In the genomic region with DNA sequence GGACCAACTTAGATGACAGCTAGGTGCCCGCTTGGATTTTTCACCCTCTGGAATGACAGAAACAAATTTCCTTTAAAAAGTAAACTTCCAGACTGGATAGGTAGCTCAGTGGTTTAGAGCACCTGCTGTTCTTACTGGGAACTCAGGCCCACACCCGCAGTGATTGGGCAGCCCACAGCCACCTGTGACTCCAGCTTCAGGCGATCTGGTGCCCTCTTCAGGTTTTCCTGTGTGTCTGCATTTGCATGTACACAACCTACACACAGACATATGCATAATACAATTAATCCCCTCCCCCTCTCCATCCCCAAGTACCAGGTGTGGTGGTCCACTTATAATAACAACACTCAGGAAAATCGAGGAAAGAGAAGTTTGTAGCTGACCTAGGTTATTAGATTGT, we compare ENCODE assay signal across 25 mouse cellular contexts.
DNase-seq lines count a peak whose midpoint lies in the region; ATAC-seq and TF ChIP-seq lines count a peak whose summit lies in the region.
"Had no signal": no experiment of that assay in that cellular context is flagged by ENCODE, and none has a peak within 500 bp of the region (broad histone marks: within the 10 kb centered on the region; RNA-seq: fewer than 3 reads in every experiment).

No protein-coding gene starts in this region.

- ATAC-seq in hindbrain, postnatal 0 days, result no peak
- no peak for ATAC-seq in hindbrain, embryonic 11.5 days (ENCODE audit: low FRiP score)
- no peak for ATAC-seq in lung, embryonic 14.5 days (ENCODE audit: insufficient read depth)
- ATAC-seq: midbrain, embryonic 13.5 days had no signal

- no peaks in the 10 kb centered on the region for H3K36me3 ChIP-seq in hindbrain, postnatal 0 days (ENCODE audit: insufficient read depth, low read length)
- H3K36me3 ChIP-seq in hindbrain, embryonic 11.5 days (ENCODE audit: control insufficient read depth, insufficient read depth, low read length), result no peaks in the 10 kb centered on the region
- H3K36me3 ChIP-seq in lung, embryonic 14.5 days (ENCODE audit: insufficient read depth), result no peaks in the 10 kb centered on the region
- H3K36me3 ChIP-seq in ES-E14 (ENCODE audit: control insufficient read depth, insufficient read depth, low read length, poor library complexity, severe bottlenecking), result no peaks in the 10 kb centered on the region
- H3K36me3 ChIP-seq in limb, embryonic 10.5 days, result no peaks in the 10 kb centered on the region
- H3K36me3 ChIP-seq: embryonic facial prominence, embryonic 15.5 days; forebrain, embryonic 12.5 days; heart, embryonic 12.5 days; hindbrain, embryonic 15.5 days; liver, embryonic 13.5 days; midbrain, embryonic 13.5 days; stomach, embryonic 15.5 days had no signal

- 87% methylated on average over 4 of the region's 4 CpGs for WGBS in hindbrain, postnatal 0 days
- 80% methylated on average over 4 of the region's 4 CpGs for WGBS in hindbrain, embryonic 11.5 days
- 67% methylated on average over 4 of the region's 4 CpGs for WGBS in lung, embryonic 14.5 days
- WGBS in limb, embryonic 10.5 days, result 80% methylated on average over 4 of the region's 4 CpGs

- intact Hi-C loops in gastrocnemius, postnatal 14 days (cut with DNase I; ENCODE audit: low total_unique reads), result no loop called here
- intact Hi-C loops in heart, postnatal 10 days (cut with DNase I), result no loop called here

- H3K4me2 ChIP-seq in hindbrain, postnatal 0 days (ENCODE audit: low read depth, low read length), result no peak overlapping the region
- no peak overlapping the region for H3K4me2 ChIP-seq in hindbrain, embryonic 11.5 days (replicated peaks; ENCODE audit: low read depth, low read length)
- H3K4me2 ChIP-seq in lung, embryonic 14.5 days, result no peak overlapping the region
- H3K4me2 ChIP-seq: embryonic facial prominence, embryonic 15.5 days; forebrain, embryonic 12.5 days; heart, embryonic 12.5 days; hindbrain, embryonic 15.5 days; liver, embryonic 13.5 days; midbrain, embryonic 13.5 days; stomach, embryonic 15.5 days had no signal

- in situ Hi-C loops in ES-E14 (cut with MboI; ENCODE audit: low sequenced_read_pairs in 2 of 2, unreplicated experiment in 2 of 2), result no loop called here

- DNase-seq in hindbrain, postnatal 0 days (ENCODE audit: low spot score), result no peak
- no peak for DNase-seq in hindbrain, embryonic 11.5 days (ENCODE audit: low spot score)
- no peak for DNase-seq in lung, embryonic 14.5 days
- no peak for DNase-seq in lung, postnatal 14 days
- DNase-seq in ES-E14 (ENCODE audit: low read depth, low spot score), result no peak
- peak; percentile 35 for DNase-seq in limb, embryonic 10.5 days (ENCODE audit: low spot score)
- DNase-seq in gastrocnemius, postnatal 14 days, result no peak
- no peak for DNase-seq in heart, postnatal 10 days
- DNase-seq: adrenal gland, postnatal 10 days; cerebellum, adult 11-12 months; cerebellum, adult 9-11 months; heart, adult 2 months; kidney, postnatal 25 days; liver, embryonic 13.5 days; lung, adult 2 months; lung, postnatal 4 days; right cerebral cortex, postnatal 25 days; thymus, postnatal 14 days had no signal

- no peak overlapping the region for H3K27ac ChIP-seq in hindbrain, postnatal 0 days
- H3K27ac ChIP-seq in hindbrain, embryonic 11.5 days (ENCODE audit: low read depth, low read length), result no peak overlapping the region
- no peak overlapping the region for H3K27ac ChIP-seq in lung, embryonic 14.5 days (ENCODE audit: low read depth)
- no peak overlapping the region for H3K27ac ChIP-seq in ES-E14 (ENCODE audit: insufficient read depth, low read depth, low read length, poor library complexity, severe bottlenecking)
- H3K27ac ChIP-seq in limb, embryonic 10.5 days, result no peak overlapping the region
- H3K27ac ChIP-seq: embryonic facial prominence, embryonic 15.5 days; forebrain, embryonic 12.5 days; heart, adult 2 months; hindbrain, embryonic 15.5 days; liver, embryonic 13.5 days; midbrain, embryonic 13.5 days; stomach, embryonic 15.5 days had no signal

- H3K4me3 ChIP-seq in hindbrain, postnatal 0 days (ENCODE audit: low read length), result no peak overlapping the region
- no peak overlapping the region for H3K4me3 ChIP-seq in hindbrain, embryonic 11.5 days (ENCODE audit: low read depth, low read length)
- no peak overlapping the region for H3K4me3 ChIP-seq in lung, embryonic 14.5 days (ENCODE audit: low read depth, low read length)
- no peak overlapping the region for H3K4me3 ChIP-seq in ES-E14 (ENCODE audit: insufficient read depth in 1 of 2, low read depth in 1 of 2, low read length in 2 of 2, poor library complexity in 1 of 2, severe bottlenecking in 1 of 2)
- no peak overlapping the region for H3K4me3 ChIP-seq in limb, embryonic 10.5 days
- H3K4me3 ChIP-seq: embryonic facial prominence, embryonic 15.5 days; forebrain, embryonic 12.5 days; heart, adult 2 months; heart, embryonic 12.5 days; hindbrain, embryonic 15.5 days; liver, embryonic 13.5 days; megakaryocyte, embryonic 14.5 days; midbrain, embryonic 13.5 days; stomach, embryonic 15.5 days had no signal

- no peaks in the 10 kb centered on the region for H3K9me3 ChIP-seq in hindbrain, postnatal 0 days (ENCODE audit: low read length)
- H3K9me3 ChIP-seq in hindbrain, embryonic 11.5 days (ENCODE audit: control insufficient read depth, low read length), result no peaks in the 10 kb centered on the region
- no peaks in the 10 kb centered on the region for H3K9me3 ChIP-seq in lung, embryonic 14.5 days (ENCODE audit: low read depth, low read length)
- no peaks in the 10 kb centered on the region for H3K9me3 ChIP-seq in ES-E14 (ENCODE audit: control insufficient read depth, insufficient read depth, low read depth, low read length)
- H3K9me3 ChIP-seq in limb, embryonic 10.5 days (replicated peaks), result no peaks in the 10 kb centered on the region
- H3K9me3 ChIP-seq: embryonic facial prominence, embryonic 15.5 days; forebrain, embryonic 12.5 days; heart, embryonic 12.5 days; hindbrain, embryonic 15.5 days; liver, embryonic 13.5 days; midbrain, embryonic 13.5 days; stomach, embryonic 15.5 days had no signal

- no peak overlapping the region for H3K9ac ChIP-seq in hindbrain, postnatal 0 days (replicated peaks; ENCODE audit: low read length)
- H3K9ac ChIP-seq in hindbrain, embryonic 11.5 days (ENCODE audit: low read depth, low read length), result no peak overlapping the region
- H3K9ac ChIP-seq in lung, embryonic 14.5 days, result no peak overlapping the region
- H3K9ac ChIP-seq in ES-E14 (ENCODE audit: insufficient read depth, low read depth, low read length, poor library complexity, severe bottlenecking), result no peak overlapping the region
- H3K9ac ChIP-seq: embryonic facial prominence, embryonic 15.5 days; forebrain, embryonic 12.5 days; heart, embryonic 12.5 days; hindbrain, embryonic 15.5 days; liver, embryonic 13.5 days; midbrain, embryonic 13.5 days; stomach, embryonic 15.5 days had no signal

- peak; percentile 37; the same call in 1 of the 2 replicates for TF ChIP-seq CTCF in hindbrain, postnatal 0 days (IDR thresholded peaks at IDR 0.05; ENCODE audit: low read depth)
- peak; percentile 36; the same call in 1 of the 2 replicates for TF ChIP-seq CTCF in lung, embryonic 14.5 days (IDR thresholded peaks at IDR 0.05; ENCODE audit: low read depth)

- no peaks in the 10 kb centered on the region for H3K4me1 ChIP-seq in hindbrain, postnatal 0 days (ENCODE audit: insufficient read depth, low read length)
- H3K4me1 ChIP-seq in hindbrain, embryonic 11.5 days (replicated peaks; ENCODE audit: control insufficient read depth, insufficient read depth, low read length), result 0 out of 2 replicates have a peak, but pooled peaks cover 2% of the 10 kb centered on the region
- no peaks in the 10 kb centered on the region for H3K4me1 ChIP-seq in lung, embryonic 14.5 days (ENCODE audit: insufficient read depth)
- no peaks in the 10 kb centered on the region for H3K4me1 ChIP-seq in ES-E14 (ENCODE audit: control insufficient read depth in 2 of 2, insufficient read depth in 2 of 2, low read length in 2 of 2, poor library complexity in 1 of 2)
- H3K4me1 ChIP-seq in limb, embryonic 10.5 days, result no peaks in the 10 kb centered on the region
- H3K4me1 ChIP-seq: embryonic facial prominence, embryonic 15.5 days; forebrain, embryonic 12.5 days; heart, embryonic 12.5 days; hindbrain, embryonic 15.5 days; liver, embryonic 13.5 days; megakaryocyte, embryonic 14.5 days; stomach, embryonic 15.5 days had no signal

- no peaks in the 10 kb centered on the region for H3K27me3 ChIP-seq in hindbrain, postnatal 0 days (ENCODE audit: insufficient read depth, low read length)
- H3K27me3 ChIP-seq in hindbrain, embryonic 11.5 days (ENCODE audit: control insufficient read depth, insufficient read depth, low read length), result no peaks in the 10 kb centered on the region
- no peaks in the 10 kb centered on the region for H3K27me3 ChIP-seq in lung, embryonic 14.5 days (ENCODE audit: insufficient read depth, low read length)
- H3K27me3 ChIP-seq in limb, embryonic 10.5 days (ENCODE audit: low read depth, poor library complexity, severe bottlenecking), result no peaks in the 10 kb centered on the region
- H3K27me3 ChIP-seq: embryonic facial prominence, embryonic 15.5 days; forebrain, embryonic 12.5 days; heart, embryonic 12.5 days; hindbrain, embryonic 15.5 days; liver, embryonic 13.5 days; megakaryocyte, embryonic 14.5 days; midbrain, embryonic 13.5 days; stomach, embryonic 15.5 days had no signal

TF ChIP-seq in ES-E14, 5 proteins besides CTCF, POLR2A, EP300 and RAD21:
- no peak for TF ChIP-seq ZNF384 (IDR thresholded peaks at IDR 0.05; ENCODE audit: low read depth, low read length)
- TF ChIP-seq CHD2 (IDR thresholded peaks at IDR 0.05; ENCODE audit: low read depth, low read length), result no peak
- peak; percentile 25; the same call in 1 of the 2 replicates for TF ChIP-seq ZC3H11A (IDR thresholded peaks at IDR 0.05; ENCODE audit: borderline replicate concordance, low read depth, low read length)
